Mouse (Mus musculus) MEL-GATA-1-ER (cell line): ENCODE results near the gene Cptp.

ENCODE experiments used
- DNase-seq: peaks from one replicate; pipeline ENCODE4 v3.0.0-alpha.2; 2012; ENCODE audit warnings: low read depth; ENCODE audit errors: extremely low read depth

Cptp gene

DNA sequence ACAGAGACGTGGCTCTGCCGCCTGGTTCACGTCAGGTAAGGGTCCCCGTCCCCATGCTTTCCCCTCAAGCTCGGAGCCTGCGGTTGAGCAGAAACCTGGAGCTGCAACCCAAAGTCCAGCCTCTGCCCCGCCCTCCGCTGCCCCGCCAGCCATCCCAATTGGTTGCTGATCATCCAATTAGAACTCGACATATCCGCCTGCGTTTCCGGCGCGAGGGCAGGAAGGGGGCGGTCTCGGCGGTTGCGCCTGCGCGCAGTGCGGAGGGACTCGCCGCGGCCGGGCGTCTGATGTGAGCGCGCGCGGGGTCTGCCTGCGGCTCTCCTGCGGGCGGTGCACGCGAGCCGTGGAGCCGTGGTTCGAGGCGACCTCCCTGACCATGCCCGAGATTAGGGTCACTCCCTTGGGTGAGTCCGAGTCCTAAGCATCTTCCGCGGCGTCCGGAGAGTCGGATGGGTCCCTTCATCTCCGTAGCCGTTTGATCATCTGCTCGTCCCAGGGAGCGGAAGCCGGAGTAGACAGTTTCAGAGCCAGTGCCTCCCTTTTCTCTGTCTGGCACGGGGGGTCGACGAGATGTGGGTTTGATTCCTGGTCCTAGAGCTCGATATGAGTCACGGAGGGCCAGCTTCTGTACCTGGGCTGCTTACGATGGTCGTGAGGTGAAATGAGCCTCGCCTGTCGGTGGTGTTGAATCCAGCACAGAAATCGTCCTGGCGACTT, at the start of gene Cptp, which contains the start of gene Ints11:
TSS of gene Cptp (minus strand) at position 124 of the 717 bp plus-strand sequence.
TSS of gene Ints11 (plus strand) at position 230 of the 717 bp plus-strand sequence.
- DNase-seq: peak; percentile 88

DNA sequence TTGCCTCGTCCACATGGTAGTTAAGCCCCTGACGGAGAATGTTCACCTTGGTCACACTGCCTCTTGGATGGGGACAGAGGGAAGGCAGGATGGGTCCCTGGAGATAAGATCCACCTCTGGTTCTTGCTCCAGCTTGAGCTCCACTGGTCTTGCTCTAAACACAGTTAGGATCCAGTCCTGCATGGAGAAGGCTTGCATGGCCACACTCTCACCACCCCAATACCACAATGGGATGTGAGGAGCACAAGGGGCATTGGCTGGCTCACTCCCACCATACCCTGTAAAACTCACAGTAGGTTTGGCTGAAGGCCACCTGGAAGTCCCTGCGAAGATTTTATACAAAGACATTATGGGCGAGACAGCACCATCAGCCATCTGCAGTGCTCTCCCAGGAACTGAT, 39.5 kb upstream of the Cptp start:
- DNase-seq: no peak

DNA sequence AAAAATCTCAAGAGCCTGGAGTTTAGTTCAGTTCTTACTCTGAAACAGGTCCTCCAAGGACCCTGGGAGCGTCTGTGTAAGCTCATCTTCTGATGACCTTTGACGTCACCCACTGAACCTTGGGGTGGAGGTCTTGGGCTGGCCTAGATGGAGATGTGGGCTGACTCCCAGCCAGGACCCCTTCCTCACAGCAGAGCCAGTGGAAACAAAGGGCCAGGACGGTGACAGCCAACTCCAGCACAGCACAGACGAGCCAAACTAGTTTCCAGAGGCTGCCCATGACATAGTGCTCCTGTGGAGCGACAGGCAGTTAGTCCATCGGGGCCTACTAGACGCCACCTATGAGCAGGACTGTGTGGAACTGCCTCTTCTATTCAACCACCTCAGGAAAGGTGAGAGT, 39.0 kb upstream of the Cptp start:
- DNase-seq: no peak

DNA sequence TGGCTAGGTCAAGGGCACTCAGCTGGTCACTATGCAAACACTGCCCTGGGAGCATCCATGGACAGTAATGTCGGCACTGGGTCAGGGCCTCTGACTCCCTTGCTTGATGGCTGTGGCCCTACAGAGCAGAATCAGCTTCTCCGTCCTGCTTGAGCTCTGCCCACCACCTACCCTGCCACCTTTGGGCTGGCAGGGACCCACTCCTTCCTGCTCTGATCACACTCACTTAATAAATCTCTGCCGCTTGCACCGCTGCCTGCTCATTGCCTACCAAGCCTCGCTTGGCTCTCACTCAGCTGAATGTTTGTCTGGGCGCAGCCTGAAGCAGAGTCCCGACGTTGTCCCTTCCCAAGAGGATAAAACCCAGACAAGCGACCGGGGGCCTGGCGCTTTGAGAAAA, 37.8 kb upstream of the Cptp start:
- no peak for DNase-seq

DNA sequence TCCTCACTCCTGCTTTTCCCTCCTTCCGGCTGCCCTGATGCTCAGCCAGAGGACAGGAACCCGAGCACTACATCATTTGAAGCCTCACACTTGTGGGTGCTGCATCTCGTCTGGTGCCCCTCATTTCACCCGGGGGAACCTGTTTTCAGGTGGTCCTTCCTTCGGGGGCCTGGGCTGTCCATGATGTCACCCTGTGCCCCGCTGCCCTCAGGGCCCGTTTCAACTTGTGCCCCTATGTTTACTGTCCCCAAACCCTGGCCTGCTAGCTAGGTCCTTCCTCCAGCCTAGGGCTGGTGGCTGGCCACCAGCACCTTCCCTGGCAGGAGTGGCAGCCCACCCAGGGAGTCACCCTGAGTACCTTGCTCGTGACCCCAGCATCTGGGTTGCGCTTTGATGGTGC, 36.9 kb upstream of the Cptp start:
- no peak for DNase-seq

DNA sequence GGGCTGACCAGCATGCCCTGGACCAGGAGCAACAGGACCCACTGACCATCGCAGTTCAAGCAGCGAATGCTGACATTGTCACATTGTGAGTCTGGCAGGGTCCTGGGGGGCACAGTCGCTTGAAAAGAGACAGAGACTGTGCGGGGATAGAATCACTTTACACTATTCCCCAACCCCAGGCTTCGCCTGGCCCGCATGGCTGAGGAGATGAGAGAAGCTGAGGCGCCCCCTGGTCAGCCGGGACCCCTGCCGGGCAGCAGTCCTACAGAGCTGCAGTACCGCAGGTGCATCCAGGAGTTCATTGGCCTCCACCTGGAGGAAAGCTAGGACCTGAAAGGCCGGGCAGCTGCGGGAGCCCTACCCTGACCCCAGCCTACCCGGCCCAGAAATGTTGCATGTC, 36.4 kb upstream of the Cptp start:
- DNase-seq: no peak

DNA sequence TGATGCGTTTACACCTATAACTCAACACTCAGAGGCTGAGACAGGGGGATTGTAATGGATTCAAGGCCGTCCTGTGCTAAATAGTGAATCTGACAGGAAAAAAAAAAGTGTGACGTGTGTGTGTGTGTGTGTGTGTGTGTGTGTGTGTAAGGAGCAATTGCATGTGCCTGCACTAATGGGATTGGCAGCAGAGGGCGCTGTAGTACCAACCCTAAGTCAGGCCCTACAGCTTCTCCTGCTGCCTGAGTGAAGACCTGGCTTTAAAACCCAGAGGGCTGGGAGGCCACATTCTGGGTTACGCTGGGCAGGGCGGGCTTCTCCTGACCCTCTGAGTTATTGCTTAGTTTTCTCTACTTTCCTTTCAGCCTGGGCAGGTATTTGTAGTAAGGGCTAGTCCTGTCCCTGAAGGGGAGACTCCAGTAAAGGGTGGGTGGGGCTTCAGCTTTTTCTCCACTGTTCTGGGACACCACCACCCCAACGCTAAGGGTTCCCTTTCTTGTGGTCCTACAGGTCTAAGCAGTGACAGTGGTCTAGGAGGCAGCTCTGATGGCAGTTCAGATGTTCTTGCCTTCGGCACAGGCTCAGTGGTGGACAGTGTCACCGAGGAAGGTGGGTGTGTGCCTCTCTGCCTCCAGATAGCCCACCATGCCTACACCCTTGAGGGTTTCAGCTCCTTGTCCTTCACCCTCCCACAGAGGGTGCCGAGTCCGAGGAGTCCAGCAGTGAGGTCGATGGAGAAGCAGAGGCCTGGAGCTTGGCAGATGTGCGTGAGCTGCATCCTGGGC, 35.3 kb upstream of the Cptp start:
- no peak for DNase-seq

DNA sequence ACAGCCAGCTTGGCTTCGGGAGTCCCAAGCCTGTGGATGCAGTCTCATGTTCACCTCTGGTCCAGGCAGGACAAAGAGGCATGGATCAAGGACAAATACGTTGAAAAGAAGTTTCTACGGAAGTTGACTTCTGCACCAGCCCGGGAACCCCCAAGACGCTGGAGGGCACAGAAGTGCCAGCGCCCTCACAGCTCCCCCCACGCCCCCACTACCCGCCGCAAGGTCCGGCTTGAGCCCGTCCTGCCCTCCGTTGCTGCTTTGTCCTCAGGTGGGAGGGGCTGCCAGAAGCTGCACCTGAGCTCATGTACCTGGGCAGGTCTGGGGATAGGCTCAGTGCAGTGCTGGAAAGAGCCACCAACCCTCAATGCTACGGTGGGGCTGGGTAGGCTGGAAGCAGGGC, 34.0 kb upstream of the Cptp start:
- no peak for DNase-seq

DNA sequence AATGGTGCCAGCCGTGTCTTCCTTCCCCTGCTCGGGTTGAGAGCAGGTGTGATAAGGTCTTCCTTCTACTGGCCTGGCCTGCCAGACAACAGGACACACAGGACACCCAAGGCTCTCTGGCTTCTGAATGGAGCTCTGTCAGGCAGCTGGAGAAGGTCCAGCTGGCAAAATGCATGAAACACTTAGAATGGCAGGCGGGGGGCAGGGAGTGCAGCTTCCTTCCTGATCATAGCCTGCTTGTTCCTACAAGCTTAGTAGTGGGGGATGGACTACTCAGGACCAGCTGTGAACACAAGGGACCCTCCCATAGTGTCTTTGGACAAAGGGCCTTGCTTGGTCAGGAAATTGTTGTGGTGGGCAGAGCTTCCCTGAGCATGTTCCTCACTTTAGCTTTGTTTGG, 32.0 kb upstream of the Cptp start:
- no peak for DNase-seq

DNA sequence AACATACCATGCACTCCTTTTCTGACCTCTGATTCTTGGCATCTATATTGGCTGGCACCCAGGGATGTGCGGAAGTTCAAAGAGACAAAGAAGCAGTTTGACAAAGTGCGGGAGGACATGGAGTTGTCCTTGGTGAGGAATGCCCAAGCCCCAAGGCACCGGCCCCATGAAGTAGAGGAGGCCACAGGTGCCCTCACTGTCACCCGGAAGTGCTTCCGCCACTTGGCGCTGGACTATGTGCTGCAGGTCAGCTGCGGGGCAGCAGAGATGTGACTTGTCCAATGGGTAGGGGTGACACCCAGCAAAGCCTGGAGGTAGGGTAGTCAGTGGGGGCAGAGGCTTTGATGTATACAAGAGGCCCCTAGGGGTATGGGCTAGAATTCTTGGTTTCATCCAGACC, 30.1 kb upstream of the Cptp start:
- no peak for DNase-seq

DNA sequence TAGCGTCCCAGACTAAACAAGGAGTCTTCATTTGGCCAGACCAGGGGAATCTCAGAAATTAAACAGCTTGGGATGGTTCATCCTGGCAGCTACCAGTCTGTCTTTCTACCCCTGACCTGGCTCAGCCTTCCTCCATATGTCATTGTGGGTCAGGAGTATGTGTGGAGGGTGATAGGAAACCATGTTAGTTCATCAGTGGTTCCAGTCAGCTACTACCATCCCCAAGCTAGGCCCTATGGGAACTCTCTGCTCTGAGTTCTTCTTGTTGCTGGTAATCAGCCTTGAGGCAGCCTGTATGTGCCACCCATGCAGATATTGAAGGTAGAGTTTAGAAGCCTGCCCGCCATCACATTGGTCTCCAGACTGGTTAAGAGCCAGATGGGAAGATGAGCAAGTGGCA, 29.1 kb upstream of the Cptp start:
- DNase-seq: no peak

DNA sequence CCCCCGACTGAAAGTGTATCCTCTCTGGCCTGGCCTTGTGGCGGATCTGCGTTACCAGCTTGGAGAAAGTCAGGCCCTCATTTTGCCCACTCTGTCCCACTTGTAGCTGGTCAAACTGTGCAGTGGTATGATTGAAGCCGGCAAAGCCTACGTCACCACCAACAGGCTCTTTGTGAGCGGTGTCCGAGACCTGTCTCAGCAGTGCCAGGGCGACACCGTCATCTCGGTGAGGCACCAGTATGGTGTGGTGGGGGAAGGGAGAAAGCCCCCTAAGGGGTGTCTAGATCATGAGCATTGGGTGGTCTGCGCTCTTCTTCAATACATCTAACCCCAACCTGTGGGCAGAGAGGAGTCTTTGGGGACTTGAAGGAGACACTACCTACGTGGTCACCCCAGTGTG, 27.2 kb upstream of the Cptp start:
- no peak for DNase-seq

DNA sequence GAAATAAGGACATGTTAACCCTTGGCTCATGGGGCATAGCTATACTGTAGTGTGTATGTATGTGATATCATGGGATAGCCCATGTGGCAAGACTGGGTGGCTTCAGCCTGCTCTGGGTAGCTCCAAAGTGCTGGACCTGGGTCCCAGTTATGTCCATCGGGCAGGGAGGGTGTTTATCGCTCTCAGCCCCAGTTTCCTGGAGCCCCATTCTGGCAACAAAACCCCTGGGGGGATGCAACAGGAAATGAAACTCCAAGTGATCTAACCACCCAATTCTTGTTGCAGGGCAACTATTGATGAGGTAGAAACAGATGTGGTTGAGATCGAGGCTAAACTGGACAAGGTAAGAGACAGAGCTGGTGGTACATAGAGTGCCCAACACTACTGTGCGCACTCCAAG, 26.6 kb upstream of the Cptp start:
- DNase-seq: no peak

DNA sequence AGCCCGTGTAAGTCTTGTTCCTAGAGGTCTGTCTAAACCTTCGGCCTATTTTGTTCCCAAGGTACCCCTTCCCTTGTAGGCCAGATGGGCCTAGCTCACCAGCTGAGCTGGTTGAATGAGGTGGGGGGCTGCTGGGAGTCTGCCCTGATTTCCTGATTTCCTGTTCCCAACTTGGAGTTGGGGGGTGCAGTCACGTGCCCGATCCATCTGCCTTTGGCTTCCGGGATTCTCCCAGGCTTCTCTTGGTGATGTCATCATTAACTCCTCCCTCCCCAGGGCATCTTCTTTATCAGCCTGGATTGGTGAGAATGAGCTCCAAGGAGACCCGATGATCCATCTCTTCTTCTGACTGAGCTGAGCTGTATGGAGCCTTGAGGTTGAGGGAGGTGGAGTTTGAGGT, 26.0 kb upstream of the Cptp start:
- no peak for DNase-seq

DNA sequence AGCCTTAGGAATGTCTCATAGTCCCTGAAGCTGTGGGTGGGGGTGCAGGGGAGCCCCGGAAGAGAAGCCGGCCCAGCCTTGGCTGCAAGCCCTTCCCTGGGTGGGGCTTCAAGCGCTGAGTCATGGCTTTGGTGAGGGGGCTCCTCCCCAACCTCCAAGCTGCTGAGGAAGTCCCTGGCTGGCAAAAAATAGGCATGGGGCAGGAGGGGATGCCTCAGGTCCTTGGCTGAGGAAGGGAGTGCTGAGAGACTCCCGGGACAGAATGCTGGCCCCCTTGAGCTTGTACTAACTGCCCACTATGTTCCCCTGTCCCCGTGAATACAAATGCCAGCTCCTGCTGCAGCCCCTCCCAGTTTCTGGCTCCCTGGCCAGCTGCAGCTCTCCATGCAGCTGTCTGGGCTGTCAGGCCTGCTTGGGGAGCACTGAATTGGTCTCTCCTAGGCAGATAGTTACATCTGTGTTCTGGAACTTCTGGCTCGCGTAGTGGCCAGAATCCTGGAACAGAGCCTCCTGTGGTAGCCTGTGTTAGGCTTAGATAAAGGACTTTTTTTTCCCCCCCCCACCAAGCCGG, 25.2 kb upstream of the Cptp start:
- peak; percentile 77 for DNase-seq

DNA sequence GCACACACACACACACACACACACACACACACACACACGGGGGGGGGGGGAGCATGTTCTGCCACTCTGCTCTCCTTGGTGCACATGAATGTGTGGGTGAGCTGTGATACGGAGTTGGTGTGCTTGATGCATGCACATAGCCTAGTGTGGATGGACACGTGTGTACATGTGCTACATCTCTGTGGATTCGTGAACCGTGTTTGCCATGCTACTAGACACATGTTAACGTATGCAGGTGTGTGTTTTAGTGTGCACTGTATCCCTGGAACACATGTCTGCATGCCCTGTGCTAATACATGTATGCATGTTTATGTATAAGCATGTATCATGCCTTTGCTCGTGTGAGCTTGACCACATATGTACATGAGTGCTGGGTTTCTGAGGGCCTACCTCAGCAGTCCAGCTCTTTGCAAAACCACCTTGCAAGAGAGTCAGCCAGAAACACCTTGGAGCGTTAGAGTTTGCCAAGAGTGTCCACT, 24.0 kb upstream of the Cptp start:
- DNase-seq: no peak

DNA sequence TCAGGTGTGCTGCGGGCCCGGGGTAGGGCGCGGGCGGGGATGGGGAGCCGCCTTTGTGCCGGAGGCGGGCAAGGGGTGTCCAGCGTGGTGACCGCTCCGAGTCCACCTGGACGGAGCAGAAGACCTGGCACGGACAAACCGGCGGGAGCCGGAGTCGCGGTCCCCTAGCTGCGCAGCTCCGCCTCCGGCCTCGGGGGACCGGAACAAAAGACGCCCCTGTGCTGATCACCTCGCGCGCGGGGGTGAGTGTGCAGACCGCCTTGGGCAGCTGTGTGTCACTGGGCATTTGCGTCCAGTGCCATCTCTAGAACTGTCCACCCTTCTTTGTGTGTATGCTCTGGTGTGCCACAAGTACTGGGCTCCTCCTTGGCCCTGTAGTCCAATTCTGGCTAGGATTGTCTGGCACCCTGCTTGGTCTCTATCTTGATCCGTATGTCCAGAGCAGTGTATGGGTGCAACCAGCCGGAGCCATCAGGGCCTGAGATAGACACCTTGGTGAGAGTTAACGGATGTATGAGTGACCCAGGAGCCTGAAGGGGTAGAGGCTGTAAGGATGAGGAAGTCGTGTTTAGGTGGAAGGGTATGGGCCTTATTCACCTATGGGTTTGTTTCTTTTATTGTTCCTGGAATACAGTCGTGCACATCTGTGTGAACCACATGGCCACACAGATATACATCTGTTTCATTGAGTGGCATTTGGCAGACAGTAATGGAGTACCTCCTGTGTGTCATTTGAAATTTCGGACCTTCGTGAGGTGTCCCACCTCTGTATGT, 23.4 kb upstream of the Cptp start:
- DNase-seq: peak; percentile 35

DNA sequence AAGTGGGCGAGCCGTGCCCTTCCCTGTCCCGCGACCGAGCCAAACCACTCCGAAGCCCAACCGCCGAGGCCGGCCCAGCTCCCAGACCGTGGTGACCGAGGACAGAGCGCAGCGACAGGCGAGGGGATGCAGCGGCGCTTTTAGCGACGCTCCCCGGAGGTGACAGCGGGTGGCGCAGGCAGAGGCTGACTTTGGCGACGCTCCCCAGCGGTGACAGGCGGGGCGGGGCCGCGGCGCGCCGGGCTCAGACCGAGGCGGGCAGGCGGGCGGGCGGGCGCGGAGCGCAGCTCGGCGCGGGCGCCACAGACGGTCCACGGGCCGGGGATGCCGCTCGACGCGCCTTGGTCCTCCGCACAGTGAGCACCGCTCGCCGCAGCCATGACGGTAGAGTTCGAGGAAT, 22.8 kb upstream of the Cptp start:
- peak; percentile 59 for DNase-seq

DNA sequence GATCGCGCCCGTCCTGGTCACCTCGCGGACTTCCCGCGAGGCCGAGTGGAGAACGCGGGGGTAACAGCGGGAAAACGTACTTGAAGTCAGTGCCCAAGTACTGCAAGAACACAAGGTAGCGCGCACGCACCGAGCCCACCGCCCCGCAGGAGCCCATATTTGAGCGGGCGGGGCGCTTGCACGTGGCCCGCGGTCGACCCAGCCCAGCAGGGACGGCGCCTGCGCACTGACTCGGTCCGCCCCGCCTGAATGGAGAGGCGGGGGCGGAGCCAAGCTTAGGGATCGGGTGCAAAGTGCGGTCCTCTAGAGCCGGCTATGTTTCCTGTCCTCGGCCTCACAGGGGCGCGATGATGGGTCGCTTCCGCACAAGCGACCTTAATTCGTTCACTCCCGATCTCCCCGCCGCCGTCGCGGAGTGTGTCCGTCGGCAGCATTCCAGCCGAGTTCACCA, 22.3 kb upstream of the Cptp start, which contains the start of the genes Pusl1 and Acap3:
TSS of gene Pusl1 (minus strand) at position 231 of the 451 bp plus-strand sequence.
TSS of gene Acap3 (plus strand) at position 272 of the 451 bp plus-strand sequence.
- DNase-seq: peak; percentile 83

DNA sequence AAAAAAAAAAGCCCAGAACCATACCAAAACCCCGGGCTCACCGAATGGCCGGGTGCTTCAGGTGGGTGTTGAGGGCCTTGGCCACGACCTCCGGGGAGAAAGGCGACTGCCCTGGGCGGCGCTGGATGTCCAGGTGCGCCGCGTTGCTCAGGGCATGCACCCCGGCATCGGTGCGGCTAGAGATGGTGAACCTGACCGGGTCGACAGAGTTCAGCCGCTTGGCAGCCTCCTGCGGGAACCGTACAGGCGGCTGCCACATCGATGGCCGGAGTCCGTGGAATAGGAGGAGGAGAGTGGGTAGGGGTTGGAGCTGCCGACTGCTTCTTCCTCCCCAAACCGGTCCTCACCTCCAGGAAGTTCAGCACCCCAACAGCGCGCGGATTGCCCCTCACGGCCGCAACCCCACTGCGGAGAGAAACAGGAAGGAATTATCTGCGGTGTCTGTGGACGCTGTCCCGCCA, 21.8 kb upstream of the Cptp start:
- no peak for DNase-seq

DNA sequence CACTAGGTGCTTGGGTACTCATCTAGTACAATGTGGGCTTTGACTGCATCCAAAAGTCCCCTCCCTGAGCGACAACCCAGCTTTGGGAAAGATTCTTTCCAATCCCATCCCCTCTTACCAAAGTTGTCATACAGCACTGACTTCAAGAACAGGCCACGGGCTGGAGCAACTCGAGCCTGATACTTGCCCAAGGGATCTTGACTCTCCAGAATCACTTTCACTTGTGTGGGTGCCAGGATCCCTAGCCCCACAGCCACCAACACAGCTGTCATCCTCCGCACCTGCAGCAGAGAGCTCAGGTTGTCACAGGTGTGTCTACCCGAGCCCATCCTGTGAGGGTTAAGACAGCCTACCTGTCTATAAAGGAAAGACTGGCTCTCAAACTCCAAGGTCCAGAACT, 20.1 kb upstream of the Cptp start:
- DNase-seq: no peak
